Mouse (Mus musculus): ENCODE measurements at regions not wholly inside any gene's neighbourhood (a gene's known extent, or its start where the extent isn't known, plus 50 kb on each side); places are given as distances from the start of the nearest gene placed in this dataset.

GRCm38 (mm10) chr4:48945266-48945818, 113.7 kb upstream of the Plppr1 start:
- TF ChIP-seq POU5F1 (IDR thresholded peaks at IDR 0.05; ENCODE audit: borderline replicate concordance, low read length) (no peak), CTCF (conservative IDR thresholded peaks at IDR 0.05; ENCODE audit: low read length) (no peak)

Measured in E14TG2a.4 (cell line).